Mouse (Mus musculus) lung, embryonic 15.5 days (tissue): ENCODE data around the gene Best2. TPM values are rescaled to one million over a fixed set of nuclear protein-coding genes. Genes with fewer than 3 reads are reported as not detected.
A peak's percentile ranks its signal among the peaks of the same experiment; 100 is the strongest.

Experiments
- ATAC-seq: fragments of 200-750 bp; cut with Nextera tagmentation; 2 replicates; pipeline ENCODE4 v1.8.0; 2017; ENCODE audit warnings: moderate number of reproducible peaks, borderline replicate concordance; ENCODE audit not compliant: low FRiP score, low TSS enrichment; ENCODE audit errors: extremely low read depth
- H3K27ac ChIP-seq: fragments of 300-500 bp; sonication (generic); 2 replicates; pipeline ENCODE4 v1.5.1; 2015; ENCODE audit warnings: moderate library complexity, mild to moderate bottlenecking, inconsistent platforms
- H3K27me3 ChIP-seq: fragments of 300-500 bp; sonication (generic); 2 replicates; pipeline ENCODE4 v1.6.1; 2015; ENCODE audit warnings: inconsistent platforms
- H3K36me3 ChIP-seq: fragments of 300-500 bp; sonication (generic); 2 replicates; pipeline ENCODE4 v1.6.1; 2015; ENCODE audit warnings: inconsistent platforms
- H3K4me1 ChIP-seq: fragments of 300-500 bp; sonication (generic); 2 replicates; pipeline ENCODE4 v1.6.1; 2015; ENCODE audit warnings: inconsistent platforms
- H3K4me2 ChIP-seq: fragments of 300-500 bp; sonication (generic); 2 replicates; pipeline ENCODE4 v1.6.1; 2015; ENCODE audit warnings: inconsistent platforms, mild to moderate bottlenecking, moderate library complexity
- H3K4me3 ChIP-seq: fragments of 300-500 bp; sonication (generic); 2 replicates; pipeline ENCODE4 v1.5.1; 2015; ENCODE audit warnings: mild to moderate bottlenecking, inconsistent platforms
- H3K9ac ChIP-seq: fragments of 300-500 bp; sonication (generic); 2 replicates; pipeline ENCODE4 v1.6.1; 2015; ENCODE audit warnings: inconsistent platforms
- H3K9me3 ChIP-seq: fragments of 300-500 bp; sonication (generic); 2 replicates; pipeline ENCODE4 v1.6.1; 2016; ENCODE audit warnings: inconsistent platforms
- WGBS: fragments of 180-500 bp; shearing (Covaris S2); methylation state at CpG from one replicate; pipeline ENCODE4 v1.1.7; 2015; 5-methylcytosine and 5-hydroxymethylcytosine counted together
- polyA plus RNA-seq: library from polyadenylated mRNA; unstranded; fragments of >200 nt; fragmentation: Nextera tagmentation; extraction: Ambion mirVana; gene quantifications from 2 replicates; pipeline ENCODE4 v1.2.1, GENCODE M21; 2015

The Best2 gene
- polyA plus RNA-seq: not detected in 2 replicates

GRCm38 (mm10) chr8:85014431-85014830 is at the start of gene Best2:
Gene Best2 (minus strand): TSS chr8:85014531.
- peak within 1 kb of the TSS; percentile 27 for H3K4me3 ChIP-seq
- H3K27ac ChIP-seq: no peak within 1 kb of the TSS
- peaks cover 46% of the 10 kb centered on the region for H3K27me3 ChIP-seq
- H3K9me3 ChIP-seq: no peaks in the 10 kb centered on the region
- 38% methylated on average over 1 of the region's 2 CpGs for WGBS
- ATAC-seq: no peak
- peak within 1 kb of the TSS; percentile 57 for H3K4me2 ChIP-seq
- H3K4me1 ChIP-seq: peaks cover 5% of the 10 kb centered on the region
- peaks cover 21% of the 10 kb centered on the region for H3K36me3 ChIP-seq
- H3K9ac ChIP-seq: peak within 1 kb of the TSS; percentile 20; the same call in 1 of the 2 replicates

GRCm38 (mm10) chr8:85062603-85063002 is 48.3 kb upstream of the Best2 start:
- Histone ChIP-seq H3K4me1 (peaks cover 8% of the 10 kb centered on the region), H3K9me3 (no peaks in the 10 kb centered on the region), H3K36me3 (0 out of 2 replicates have a peak, but pooled peaks cover 7% of the 10 kb centered on the region), H3K4me3 (no peak overlapping the region), H3K4me2 (no peak overlapping the region), H3K27me3 (no peaks in the 10 kb centered on the region), H3K9ac (no peak overlapping the region), H3K27ac (no peak overlapping the region)
- no peak for ATAC-seq
- WGBS: 95% methylated on average over 4 of the region's 4 CpGs

- peak within 1 kb of the TSS; percentile 84 for H3K4me2 ChIP-seq
- no peak within 1 kb of the TSS for H3K27ac ChIP-seq
- H3K36me3 ChIP-seq: peaks cover 19% of the 10 kb centered on the region
- H3K4me3 ChIP-seq: peak within 1 kb of the TSS; percentile 76
- no peaks in the 10 kb centered on the region for H3K27me3 ChIP-seq
- peak within 1 kb of the TSS; percentile 60 for H3K9ac ChIP-seq
- WGBS: under 1% methylated on average over 52 of the region's 53 CpGs
- peaks cover 8% of the 10 kb centered on the region for H3K4me1 ChIP-seq
- peak; percentile 85 for ATAC-seq
- H3K9me3 ChIP-seq: no peaks in the 10 kb centered on the region
These were observed 45.7 kb upstream of the Best2 start, which contains the start of gene Fbxw9 for GRCm38 (mm10) chr8:85059879-85060616. Gene Fbxw9 (plus strand): TSS chr8:85060055.

GRCm38 (mm10) chr8:85057367-85057766 is 43.0 kb upstream of the Best2 start:
- Histone ChIP-seq H3K27me3 (no peaks in the 10 kb centered on the region), H3K4me2 (no peak overlapping the region), H3K27ac (no peak overlapping the region), H3K36me3 (peaks cover 46% of the 10 kb centered on the region), H3K9ac (no peak overlapping the region), H3K9me3 (no peaks in the 10 kb centered on the region), H3K4me3 (no peak overlapping the region), H3K4me1 (peaks cover 8% of the 10 kb centered on the region)
- WGBS: 78% methylated on average over 7 of the region's 7 CpGs
- ATAC-seq: no peak

GRCm38 (mm10) chr8:85043619-85044018 is 29.3 kb upstream of the Best2 start:
- no peaks in the 10 kb centered on the region for H3K27me3 ChIP-seq
- no peak for ATAC-seq
- no peak overlapping the region for H3K27ac ChIP-seq
- no peak overlapping the region for H3K4me2 ChIP-seq
- 87% methylated on average over 6 of the region's 6 CpGs for WGBS
- H3K4me1 ChIP-seq: peaks cover 8% of the 10 kb centered on the region
- H3K9ac ChIP-seq: no peak overlapping the region
- peaks cover 83% of the 10 kb centered on the region for H3K36me3 ChIP-seq
- H3K4me3 ChIP-seq: no peak overlapping the region
- H3K9me3 ChIP-seq: no peaks in the 10 kb centered on the region

- peaks cover 36% of the 10 kb centered on the region for H3K36me3 ChIP-seq
- H3K9ac ChIP-seq: peak overlapping the region; percentile 93
- ATAC-seq: peak; percentile 9; the same call in 1 of the 2 replicates
- H3K4me2 ChIP-seq: peak overlapping the region; percentile 86
- no peaks in the 10 kb centered on the region for H3K9me3 ChIP-seq
- 2% methylated on average over 43 of the region's 57 CpGs for WGBS
- peak overlapping the region; percentile 90 for H3K4me3 ChIP-seq
- peaks cover 34% of the 10 kb centered on the region for H3K4me1 ChIP-seq
- no peaks in the 10 kb centered on the region for H3K27me3 ChIP-seq
- H3K27ac ChIP-seq: peak overlapping the region; percentile 100
These were observed 23.6 kb upstream of the Best2 start for GRCm38 (mm10) chr8:85037681-85038531.

GRCm38 (mm10) chr8:85037366-85037680 is 23.0 kb upstream of the Best2 start:
- peak overlapping the region; percentile 86 for H3K4me2 ChIP-seq
- H3K27me3 ChIP-seq: no peaks in the 10 kb centered on the region
- peaks cover 38% of the 10 kb centered on the region for H3K36me3 ChIP-seq
- peak; percentile 44; the same call in 1 of the 2 replicates for ATAC-seq
- under 1% methylated on average over 14 of the region's 14 CpGs for WGBS
- H3K4me3 ChIP-seq: peak overlapping the region; percentile 90
- H3K9me3 ChIP-seq: no peaks in the 10 kb centered on the region
- peak overlapping the region; percentile 100 for H3K27ac ChIP-seq
- H3K4me1 ChIP-seq: peaks cover 34% of the 10 kb centered on the region
- peak overlapping the region; percentile 93 for H3K9ac ChIP-seq

- H3K4me2 ChIP-seq: peak within 1 kb of the TSS; percentile 86
- peak within 1 kb of the TSS; percentile 100 for H3K27ac ChIP-seq
These were observed 22.5 kb upstream of the Best2 start, which contains the start of gene Tnpo2 for GRCm38 (mm10) chr8:85036718-85037365. Gene Tnpo2 (plus strand): TSS chr8:85036915.

GRCm38 (mm10) chr8:85036381-85036717 is 22.0 kb upstream of the Best2 start:
- H3K4me2 ChIP-seq: peak overlapping the region; percentile 85
- H3K36me3 ChIP-seq: peaks cover 38% of the 10 kb centered on the region
- ATAC-seq: peak; percentile 32; the same call in 1 of the 2 replicates
- no peaks in the 10 kb centered on the region for H3K27me3 ChIP-seq
- no peaks in the 10 kb centered on the region for H3K9me3 ChIP-seq
- H3K27ac ChIP-seq: peak overlapping the region; percentile 100
- peak overlapping the region; percentile 90 for H3K4me3 ChIP-seq
- WGBS: under 1% methylated on average over 9 of the region's 9 CpGs
- peaks cover 34% of the 10 kb centered on the region for H3K4me1 ChIP-seq
- peak overlapping the region; percentile 81 for H3K9ac ChIP-seq

More at GRCm38 (mm10) chr8:85036718-85037365, 22.5 kb upstream of the Best2 start, which contains the start of gene Tnpo2:
- peak; percentile 91 for ATAC-seq
- Histone ChIP-seq H3K27me3 (no peaks in the 10 kb centered on the region), H3K9ac (peak within 1 kb of the TSS; percentile 93), H3K9me3 (no peaks in the 10 kb centered on the region), H3K4me3 (peak within 1 kb of the TSS; percentile 90), H3K4me1 (peaks cover 34% of the 10 kb centered on the region), H3K36me3 (peaks cover 38% of the 10 kb centered on the region)
- WGBS: 1% methylated on average over 59 of the region's 59 CpGs

- peaks cover 34% of the 10 kb centered on the region for H3K4me1 ChIP-seq
- H3K4me2 ChIP-seq: peak overlapping the region; percentile 85
- H3K4me3 ChIP-seq: peak overlapping the region; percentile 90
- H3K27me3 ChIP-seq: no peaks in the 10 kb centered on the region
- peak overlapping the region; percentile 81 for H3K9ac ChIP-seq
- peak overlapping the region; percentile 100 for H3K27ac ChIP-seq
- 0 out of 2 replicates have a peak, but pooled peaks have one; percentile 0 for ATAC-seq
- H3K36me3 ChIP-seq: peaks cover 37% of the 10 kb centered on the region
- H3K9me3 ChIP-seq: no peaks in the 10 kb centered on the region
- WGBS: under 1% methylated on average over 15 of the region's 15 CpGs
These were observed 21.5 kb upstream of the Best2 start for GRCm38 (mm10) chr8:85035728-85036310.

GRCm38 (mm10) chr8:85035165-85035727 is 20.9 kb upstream of the Best2 start:
- no peak for ATAC-seq
- no peaks in the 10 kb centered on the region for H3K9me3 ChIP-seq
- H3K4me2 ChIP-seq: peak overlapping the region; percentile 85

More at GRCm38 (mm10) chr8:85035165-85035727, 20.9 kb upstream of the Best2 start:
- H3K9ac ChIP-seq: peak overlapping the region; percentile 81
- peaks cover 37% of the 10 kb centered on the region for H3K36me3 ChIP-seq
- peak overlapping the region; percentile 90 for H3K4me3 ChIP-seq
- peak overlapping the region; percentile 100 for H3K27ac ChIP-seq
- 5% methylated on average over 12 of the region's 12 CpGs for WGBS
- H3K27me3 ChIP-seq: no peaks in the 10 kb centered on the region
- peaks cover 34% of the 10 kb centered on the region for H3K4me1 ChIP-seq
